Mouse (Mus musculus): ENCODE measurements around the gene Robo3. TPM values are rescaled to one million over a fixed set of nuclear protein-coding genes. Genes with fewer than 3 reads are reported as not detected.

The Robo3 gene
- polyA plus RNA-seq, 1 experiment = 66.5 TPM

DNA sequence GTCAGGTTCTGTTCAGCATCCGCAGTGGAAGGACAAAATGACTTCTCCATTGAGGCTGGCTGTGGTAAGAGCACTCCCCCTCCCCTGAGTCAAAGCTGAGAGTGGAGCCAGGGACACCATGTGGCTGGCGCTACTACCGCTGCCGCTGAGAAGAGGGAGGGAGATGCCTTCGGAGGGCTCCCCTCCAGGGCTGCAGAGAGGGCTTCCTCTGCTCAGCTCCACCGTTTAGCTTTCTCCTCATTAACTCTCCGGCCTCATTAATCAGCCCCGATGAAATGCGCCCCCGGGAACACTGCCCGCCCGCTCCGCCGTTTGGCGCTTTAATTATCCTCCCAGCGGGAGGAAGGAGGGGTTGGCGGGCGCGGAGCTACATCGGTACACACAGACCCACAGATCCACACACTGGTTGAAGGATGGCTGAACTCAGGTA, 23.4 kb upstream of the Robo3 start:
- TF ChIP-seq POLR2A (IDR thresholded peaks at IDR 0.05; ENCODE audit: extremely low read depth, insufficient read depth, low read length) (no peak), CTCF (IDR thresholded peaks at IDR 0.05; ENCODE audit: extremely low read depth, insufficient read depth, low read length) (no peak)
- Histone ChIP-seq H3K27ac (ENCODE audit: insufficient read depth, low read length) (no peak overlapping the region), H3K4me1 (ENCODE audit: control insufficient read depth, insufficient read depth, low read length) (no peaks in the 10 kb centered on the region; the same call in 1 of the 2 replicates), H3K4me3 (ENCODE audit: insufficient read depth, low read length) (peak overlapping the region; percentile 12; the same call in 1 of the 2 replicates)

DNA sequence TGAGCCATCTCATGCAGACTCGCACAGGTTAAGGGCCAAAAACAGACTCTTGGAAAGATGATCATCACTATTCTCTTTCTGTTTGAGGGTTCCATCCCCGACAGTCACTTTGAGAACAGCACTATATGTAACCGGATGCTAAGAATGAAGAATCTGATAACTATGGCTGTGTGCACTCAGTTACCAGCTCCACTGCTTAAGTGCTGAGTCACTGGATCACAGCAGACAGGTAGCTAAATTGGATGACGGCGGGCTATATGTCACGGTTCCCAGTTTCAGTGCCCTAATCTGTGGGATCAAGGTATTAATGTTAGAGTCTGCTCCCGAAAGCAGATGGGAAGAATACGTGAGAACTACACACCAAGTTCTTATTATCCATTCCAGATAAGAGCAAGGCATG, 22.8 kb upstream of the Robo3 start:
- H3K4me3 ChIP-seq (ENCODE audit: insufficient read depth, low read length) = no peak overlapping the region
- no peak for TF ChIP-seq CTCF (IDR thresholded peaks at IDR 0.05; ENCODE audit: extremely low read depth, insufficient read depth, low read length)
- no peak for TF ChIP-seq POLR2A (IDR thresholded peaks at IDR 0.05; ENCODE audit: extremely low read depth, insufficient read depth, low read length)
- H3K27ac ChIP-seq (ENCODE audit: insufficient read depth, low read length) = no peak overlapping the region
- no peaks in the 10 kb centered on the region; the same call in 1 of the 2 replicates for H3K4me1 ChIP-seq (ENCODE audit: control insufficient read depth, insufficient read depth, low read length)

DNA sequence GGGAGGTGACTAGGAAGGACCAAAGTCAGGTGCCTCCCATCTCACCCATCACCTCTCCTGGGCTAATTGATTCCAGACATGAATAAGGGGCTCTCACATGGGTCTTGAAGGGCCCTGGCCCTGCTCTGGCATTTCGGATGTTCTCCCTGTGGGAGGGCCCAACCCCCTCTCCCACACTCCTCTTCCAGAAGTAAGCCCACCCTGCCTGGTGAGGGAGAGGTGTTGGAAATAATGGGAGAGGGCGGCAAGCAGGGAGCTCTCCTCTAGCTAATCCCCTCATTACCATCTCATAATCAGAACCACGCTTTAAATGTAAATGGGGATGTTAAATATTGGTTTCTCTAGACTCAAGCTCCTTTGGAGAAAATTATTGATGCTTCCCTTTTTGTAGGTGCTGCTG, 21.9 kb upstream of the Robo3 start:
- no peak overlapping the region for H3K27ac ChIP-seq (ENCODE audit: insufficient read depth, low read length)
- TF ChIP-seq POLR2A (IDR thresholded peaks at IDR 0.05; ENCODE audit: extremely low read depth, insufficient read depth, low read length) (no peak), CTCF (IDR thresholded peaks at IDR 0.05; ENCODE audit: extremely low read depth, insufficient read depth, low read length) (no peak)
- H3K4me3 ChIP-seq (ENCODE audit: insufficient read depth, low read length) = no peak overlapping the region
- H3K4me1 ChIP-seq (ENCODE audit: control insufficient read depth, insufficient read depth, low read length) = no peaks in the 10 kb centered on the region; the same call in 1 of the 2 replicates

DNA sequence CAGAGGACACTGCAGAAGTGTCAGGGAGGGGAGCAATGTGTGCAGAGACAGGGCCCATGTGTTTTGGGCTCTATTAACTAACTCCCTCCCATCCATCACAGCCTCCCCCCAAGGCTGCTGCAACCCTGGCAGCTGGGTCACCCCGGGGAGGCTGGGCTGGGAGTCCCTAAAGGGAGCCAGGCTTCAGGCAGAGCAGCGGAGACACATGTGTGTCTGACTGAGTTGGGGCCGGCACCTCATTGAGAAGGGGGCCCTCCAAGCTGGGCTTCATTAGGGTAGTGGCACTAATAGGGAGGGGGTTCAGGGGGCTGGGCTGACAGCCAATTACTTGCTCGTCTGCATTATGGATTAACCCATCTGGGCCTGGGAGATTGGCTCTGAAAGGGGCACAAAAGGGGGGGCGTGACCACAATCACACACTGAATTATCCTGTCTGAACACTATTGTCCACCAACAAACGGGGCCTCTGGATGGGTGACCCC, 21.0 kb upstream of the Robo3 start:
- TF ChIP-seq CTCF (IDR thresholded peaks at IDR 0.05; ENCODE audit: extremely low read depth, insufficient read depth, low read length) (no peak), POLR2A (IDR thresholded peaks at IDR 0.05; ENCODE audit: extremely low read depth, insufficient read depth, low read length) (no peak)
- Histone ChIP-seq H3K27ac (ENCODE audit: insufficient read depth, low read length) (no peak overlapping the region), H3K4me1 (ENCODE audit: control insufficient read depth, insufficient read depth, low read length) (no peaks in the 10 kb centered on the region; the same call in 1 of the 2 replicates), H3K4me3 (ENCODE audit: insufficient read depth, low read length) (no peak overlapping the region)

DNA sequence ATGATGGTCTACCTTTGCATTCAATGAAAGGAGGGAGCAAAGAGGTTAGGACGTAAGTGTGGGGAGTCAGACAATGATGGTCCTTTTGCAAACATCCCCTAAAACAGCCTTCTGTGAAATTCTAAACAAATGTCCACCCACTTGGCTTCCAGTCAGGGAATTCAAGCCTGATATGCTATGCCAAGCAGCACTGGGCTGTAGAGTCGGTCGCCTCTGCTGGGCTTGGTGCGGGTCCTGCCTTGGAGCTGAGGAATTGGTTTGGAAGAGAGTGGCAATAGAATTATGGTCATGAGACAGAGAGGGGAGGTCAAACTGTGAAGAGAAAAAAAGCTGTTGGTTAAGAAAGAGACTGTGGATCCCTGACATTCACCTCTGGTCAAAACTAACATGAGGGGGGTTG, 20.3 kb upstream of the Robo3 start:
- Histone ChIP-seq H3K4me3 (ENCODE audit: insufficient read depth, low read length) (no peak overlapping the region), H3K4me1 (ENCODE audit: control insufficient read depth, insufficient read depth, low read length) (no peaks in the 10 kb centered on the region; the same call in 1 of the 2 replicates), H3K27ac (ENCODE audit: insufficient read depth, low read length) (no peak overlapping the region)
- TF ChIP-seq POLR2A (IDR thresholded peaks at IDR 0.05; ENCODE audit: extremely low read depth, insufficient read depth, low read length) (no peak), CTCF (IDR thresholded peaks at IDR 0.05; ENCODE audit: extremely low read depth, insufficient read depth, low read length) (no peak)

DNA sequence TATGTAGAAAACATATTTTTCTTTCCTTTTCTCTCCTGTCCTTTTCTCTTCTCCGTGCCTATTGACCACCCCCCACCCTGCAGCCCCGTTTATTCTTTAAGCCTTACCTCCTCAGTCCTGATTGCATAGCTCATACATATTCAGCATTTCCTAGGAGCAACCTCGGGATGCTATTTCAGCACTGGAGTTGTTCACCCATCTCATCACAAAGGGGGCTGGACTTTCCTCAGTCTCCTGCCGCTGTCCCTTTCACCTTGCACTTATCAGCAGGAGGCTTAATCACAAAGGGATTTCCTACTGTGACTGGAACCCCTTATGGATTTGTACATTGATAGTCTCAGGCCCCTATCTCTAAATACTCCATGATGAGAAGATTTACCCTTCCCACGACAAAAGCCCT, 19.4 kb upstream of the Robo3 start:
- no peak overlapping the region for H3K27ac ChIP-seq (ENCODE audit: insufficient read depth, low read length)
- H3K4me1 ChIP-seq (ENCODE audit: control insufficient read depth, insufficient read depth, low read length) = no peaks in the 10 kb centered on the region; the same call in 1 of the 2 replicates
- no peak overlapping the region for H3K4me3 ChIP-seq (ENCODE audit: insufficient read depth, low read length)
- no peak for TF ChIP-seq CTCF (IDR thresholded peaks at IDR 0.05; ENCODE audit: extremely low read depth, insufficient read depth, low read length)
- TF ChIP-seq POLR2A (IDR thresholded peaks at IDR 0.05; ENCODE audit: extremely low read depth, insufficient read depth, low read length) = no peak

DNA sequence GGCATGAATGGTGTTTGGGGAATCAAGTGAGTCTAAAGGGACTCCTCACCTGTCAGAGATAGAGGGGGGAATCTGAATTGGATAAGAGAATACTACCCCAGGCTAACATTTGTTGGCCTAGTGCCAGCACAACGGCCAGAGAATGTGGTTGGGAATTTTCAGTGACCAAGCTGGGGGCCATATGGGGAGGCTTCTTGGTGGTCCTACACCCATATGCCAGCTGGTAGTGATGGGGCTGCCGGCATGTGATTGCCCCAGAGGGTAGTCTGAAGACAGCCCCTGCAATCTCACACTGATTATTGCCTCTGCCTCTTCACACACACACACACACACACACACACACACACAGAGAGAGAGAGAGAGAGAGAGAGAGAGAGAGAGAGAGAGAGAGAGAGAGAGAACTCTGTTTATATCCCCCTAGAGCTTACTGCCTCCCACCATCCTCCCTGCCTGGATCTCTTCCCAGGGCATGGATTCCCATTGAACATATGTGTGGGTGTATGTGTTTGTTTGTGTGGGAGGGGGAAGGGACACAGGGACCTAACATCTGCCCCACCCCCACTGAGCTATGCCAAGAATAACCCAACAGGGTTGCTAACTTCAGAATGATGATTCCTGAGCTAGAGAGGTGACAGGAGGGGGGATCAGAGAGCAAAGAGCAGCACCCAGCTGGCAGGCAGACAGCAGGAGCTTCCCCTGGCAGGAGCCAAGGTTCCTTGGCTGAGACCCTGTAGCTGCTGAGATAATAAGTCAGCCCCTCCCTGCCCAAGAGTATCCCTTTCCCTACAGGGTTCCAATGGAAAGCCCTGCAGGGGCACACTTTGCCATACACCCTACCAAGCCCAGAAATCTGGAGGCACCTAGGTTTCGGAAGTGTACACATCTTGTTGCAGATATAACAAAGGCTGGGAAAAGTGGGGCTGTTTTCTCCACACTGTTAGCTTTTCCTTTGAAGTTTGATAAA, 5.0 kb upstream of the Robo3 start:
- Histone ChIP-seq H3K4me3 (ENCODE audit: insufficient read depth, low read length) (no peak overlapping the region), H3K4me1 (ENCODE audit: control insufficient read depth, insufficient read depth, low read length) (peaks cover 4% of the 10 kb centered on the region), H3K27ac (ENCODE audit: insufficient read depth, low read length) (no peak overlapping the region)
- no peak for TF ChIP-seq POLR2A (IDR thresholded peaks at IDR 0.05; ENCODE audit: extremely low read depth, insufficient read depth, low read length)
- no peak for TF ChIP-seq CTCF (IDR thresholded peaks at IDR 0.05; ENCODE audit: extremely low read depth, insufficient read depth, low read length)

DNA sequence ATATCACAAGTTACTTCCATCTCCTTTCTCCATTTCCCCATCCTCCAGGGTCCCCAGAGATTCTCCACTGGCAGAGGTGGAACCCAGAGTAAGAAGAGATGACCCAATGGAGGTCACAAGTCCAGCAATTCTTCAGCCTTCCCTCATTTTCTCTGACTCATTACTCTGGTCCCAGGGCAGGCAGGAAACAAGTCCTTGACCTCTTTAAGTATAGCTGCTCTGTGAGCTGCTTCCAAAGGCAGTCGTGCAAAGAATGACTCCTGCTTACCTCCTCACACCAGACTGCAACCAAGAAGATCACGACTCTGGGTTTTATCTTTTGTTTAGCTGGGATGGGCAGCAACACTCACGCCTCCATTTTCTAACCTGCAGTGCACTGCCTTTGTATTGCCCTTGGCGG, 2.6 kb upstream of the Robo3 start:
- H3K4me3 ChIP-seq (ENCODE audit: insufficient read depth, low read length) = no peak overlapping the region
- H3K27ac ChIP-seq (ENCODE audit: insufficient read depth, low read length) = no peak overlapping the region
- TF ChIP-seq CTCF (IDR thresholded peaks at IDR 0.05; ENCODE audit: extremely low read depth, insufficient read depth, low read length) (no peak), POLR2A (IDR thresholded peaks at IDR 0.05; ENCODE audit: extremely low read depth, insufficient read depth, low read length) (no peak)
- peaks cover 4% of the 10 kb centered on the region for H3K4me1 ChIP-seq (ENCODE audit: control insufficient read depth, insufficient read depth, low read length)

DNA sequence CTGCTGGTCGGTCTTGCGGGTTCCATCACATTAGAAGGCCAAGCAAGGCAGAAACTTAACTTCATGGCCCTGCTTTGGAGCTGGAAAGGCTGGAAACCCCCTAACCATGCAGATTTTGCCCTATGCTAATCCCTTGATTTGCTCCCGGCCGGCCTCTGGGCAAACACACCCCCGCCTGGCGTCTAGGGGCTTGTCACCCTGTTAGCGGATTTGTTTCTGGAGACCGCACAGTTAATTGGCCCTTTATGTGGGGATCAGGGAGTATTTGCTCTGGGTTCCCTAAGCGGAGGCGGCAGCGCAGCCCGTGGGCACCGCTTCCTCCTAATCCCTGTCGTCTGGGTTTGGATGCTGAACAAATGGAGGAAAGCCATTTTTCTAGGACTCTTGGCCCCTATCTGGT, 1.9 kb upstream of the Robo3 start:
- Histone ChIP-seq H3K4me3 (ENCODE audit: insufficient read depth, low read length) (no peak overlapping the region), H3K27ac (ENCODE audit: insufficient read depth, low read length) (no peak overlapping the region), H3K4me1 (ENCODE audit: control insufficient read depth, insufficient read depth, low read length) (peaks cover 4% of the 10 kb centered on the region)
- no peak for TF ChIP-seq POLR2A (IDR thresholded peaks at IDR 0.05; ENCODE audit: extremely low read depth, insufficient read depth, low read length)
- no peak for TF ChIP-seq CTCF (IDR thresholded peaks at IDR 0.05; ENCODE audit: extremely low read depth, insufficient read depth, low read length)

All from cortical plate, adult 2 months (tissue).